Mouse (Mus musculus) bone marrow, adult 2 months (tissue): ENCODE measurements around the gene Gm36176.

Experiments used
- CTCF ChIP-seq: fragments of 200-500 bp; IDR thresholded peaks from 2 replicates; pipeline ENCODE4 v1.5.1; 2011; ENCODE audit warnings: low read length, control low read depth; ENCODE audit not compliant: control insufficient read depth, insufficient read depth
- POLR2A ChIP-seq: fragments of 200-500 bp; IDR thresholded peaks from 2 replicates; pipeline ENCODE4 v1.6.1; 2011; ENCODE audit warnings: low read depth, mild to moderate bottlenecking, control low read depth, low read length, borderline replicate concordance; ENCODE audit not compliant: control insufficient read depth

- no peak for TF ChIP-seq POLR2A
- no peak for TF ChIP-seq CTCF
Measured at GRCm38 (mm10) chr10:77867546-77867945, 20.9 kb downstream of the Gm36176 start.
